Mouse (Mus musculus): ENCODE results near the gene Tbc1d2b. TPM values are rescaled to one million over a fixed set of nuclear protein-coding genes. Genes with fewer than 3 reads are reported as not detected.
A peak's percentile ranks its signal among the peaks of the same experiment; 100 is the strongest.

The Tbc1d2b gene
- polyA plus RNA-seq, 1 experiment, result 16.4 TPM

DNA sequence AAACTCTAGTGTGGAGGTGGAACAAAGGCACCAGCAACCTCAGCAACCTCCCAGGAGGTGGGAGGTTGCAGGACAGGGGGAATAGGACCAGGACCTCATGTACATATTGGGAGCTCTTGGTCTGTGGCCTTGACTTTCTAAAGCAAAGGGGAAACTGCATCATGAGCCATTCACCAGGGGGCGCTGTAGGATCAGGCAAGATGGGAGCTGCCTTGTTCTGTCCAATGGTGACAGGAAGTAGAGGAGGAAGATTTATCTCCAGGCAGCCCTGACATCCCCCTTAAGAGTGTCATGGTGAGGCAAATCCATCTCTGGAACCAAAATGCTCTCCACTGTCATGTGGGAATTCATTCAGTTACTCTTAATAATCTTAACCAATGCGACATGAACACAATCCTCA lies 64.1 kb downstream of the Tbc1d2b start:
- TF ChIP-seq POLR2A (IDR thresholded peaks at IDR 0.05; ENCODE audit: low read depth, low read length) (no peak), CTCF (conservative IDR thresholded peaks at IDR 0.05; ENCODE audit: insufficient read depth, insufficient read length, low read depth, low read length) (peak; percentile 96)
- 47% methylated on average over 2 of the region's 2 CpGs for WGBS
- Histone ChIP-seq H3K4me3 (ENCODE audit: insufficient read depth, low read depth, low read length) (no peak overlapping the region), H3K36me3 (ENCODE audit: control insufficient read depth, insufficient read depth, low read length) (no peaks in the 10 kb centered on the region), H3K27me3 (replicated peaks; ENCODE audit: control insufficient read depth, insufficient read depth, low read length) (no peaks in the 10 kb centered on the region), H3K27ac (ENCODE audit: insufficient read depth, low read depth, low read length) (no peak overlapping the region), H3K4me1 (ENCODE audit: control insufficient read depth, insufficient read depth, low read length) (no peaks in the 10 kb centered on the region)
- peak; percentile 81 for DNase-seq

DNA sequence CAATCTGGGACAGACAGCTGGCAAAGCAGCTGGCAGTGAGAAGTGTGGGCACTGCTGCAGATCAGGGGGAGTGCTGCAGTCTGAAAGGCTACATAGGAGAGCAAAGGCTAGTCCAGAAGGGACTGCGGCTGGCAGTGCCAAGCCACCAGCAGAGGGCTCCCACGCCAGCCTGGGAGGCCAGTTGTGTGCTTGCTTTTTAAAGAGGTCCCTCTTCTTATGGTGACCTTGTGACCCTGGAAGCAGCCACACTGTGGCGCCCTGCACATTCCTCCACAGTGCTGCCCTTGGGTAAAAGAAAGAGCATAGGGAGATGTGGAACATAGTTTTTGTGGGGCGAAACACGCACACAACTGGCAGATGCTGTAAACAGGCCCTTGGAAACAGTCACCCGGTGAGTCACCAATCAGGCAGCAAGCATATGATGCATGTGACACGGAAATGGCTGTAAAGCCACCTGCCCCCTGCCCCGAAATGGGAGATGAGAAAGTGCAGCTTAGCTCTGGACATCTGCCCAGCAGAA lies 66.1 kb downstream of the Tbc1d2b start:
- Histone ChIP-seq H3K4me3 (ENCODE audit: insufficient read depth, low read depth, low read length) (no peak overlapping the region), H3K27ac (ENCODE audit: insufficient read depth, low read depth, low read length) (no peak overlapping the region), H3K36me3 (ENCODE audit: control insufficient read depth, insufficient read depth, low read length) (no peaks in the 10 kb centered on the region), H3K4me1 (ENCODE audit: control insufficient read depth, insufficient read depth, low read length) (no peaks in the 10 kb centered on the region), H3K27me3 (replicated peaks; ENCODE audit: control insufficient read depth, insufficient read depth, low read length) (no peaks in the 10 kb centered on the region)
- DNase-seq, result no peak
- no peak for TF ChIP-seq POLR2A (IDR thresholded peaks at IDR 0.05; ENCODE audit: low read depth, low read length)
- peak; percentile 30; the same call in 1 of the 2 replicates for TF ChIP-seq CTCF (conservative IDR thresholded peaks at IDR 0.05; ENCODE audit: insufficient read depth, insufficient read length, low read depth, low read length)
- 67% methylated on average over 8 of the region's 8 CpGs for WGBS

DNA sequence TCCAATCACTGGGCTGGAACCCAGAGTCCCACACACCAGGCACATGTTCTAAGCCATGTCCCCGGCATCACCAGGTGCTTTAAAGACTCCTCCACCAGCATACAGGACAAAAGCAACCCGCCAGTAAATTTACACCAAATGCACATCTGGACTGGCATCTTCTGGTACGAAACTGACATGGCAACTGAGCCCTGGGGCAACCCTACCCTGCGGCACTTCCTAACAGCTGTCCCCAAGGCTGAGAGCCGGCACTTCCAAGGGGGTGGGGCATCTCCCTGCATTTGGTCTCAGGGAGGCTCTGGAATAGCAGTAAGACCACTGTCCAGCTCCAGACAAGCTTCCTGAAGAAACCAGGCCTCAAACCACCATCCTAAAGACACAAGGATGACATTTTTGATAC lies 67.4 kb downstream of the Tbc1d2b start:
- H3K4me3 ChIP-seq (ENCODE audit: insufficient read depth, low read depth, low read length), result no peak overlapping the region
- no peak overlapping the region for H3K27ac ChIP-seq (ENCODE audit: insufficient read depth, low read depth, low read length)
- no peaks in the 10 kb centered on the region for H3K27me3 ChIP-seq (replicated peaks; ENCODE audit: control insufficient read depth, insufficient read depth, low read length)
- no peak for DNase-seq
- H3K36me3 ChIP-seq (ENCODE audit: control insufficient read depth, insufficient read depth, low read length), result no peaks in the 10 kb centered on the region
- WGBS, result 79% methylated on average over 5 of the region's 5 CpGs
- 0 out of 2 replicates have a peak, but pooled peaks cover 4% of the 10 kb centered on the region for H3K4me1 ChIP-seq (ENCODE audit: control insufficient read depth, insufficient read depth, low read length)
- TF ChIP-seq CTCF (conservative IDR thresholded peaks at IDR 0.05; ENCODE audit: insufficient read depth, insufficient read length, low read depth, low read length), result no peak
- TF ChIP-seq POLR2A (IDR thresholded peaks at IDR 0.05; ENCODE audit: low read depth, low read length), result no peak

DNA sequence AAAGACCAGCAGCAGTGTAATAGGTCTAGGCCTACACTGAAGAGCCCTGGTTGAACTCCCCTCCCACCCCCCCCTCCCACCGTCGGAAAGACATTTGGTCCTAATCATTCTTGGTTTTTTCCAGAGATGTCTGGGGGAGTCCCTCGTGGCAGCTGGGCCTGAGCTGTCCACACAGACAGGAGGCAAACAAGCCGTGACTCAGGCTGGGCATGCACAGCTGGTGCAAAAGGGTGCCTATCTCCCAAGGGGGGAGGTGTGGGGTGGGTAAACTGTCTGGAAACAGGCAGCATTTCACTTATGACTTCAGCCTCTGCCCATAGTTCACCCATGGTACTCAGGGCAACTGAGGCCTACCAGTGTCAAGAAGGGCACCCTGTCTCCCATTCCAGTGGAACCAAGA lies 69.1 kb downstream of the Tbc1d2b start:
- Histone ChIP-seq H3K27ac (ENCODE audit: insufficient read depth, low read depth, low read length) (no peak overlapping the region), H3K36me3 (ENCODE audit: control insufficient read depth, insufficient read depth, low read length) (no peaks in the 10 kb centered on the region), H3K4me3 (ENCODE audit: insufficient read depth, low read depth, low read length) (no peak overlapping the region), H3K4me1 (ENCODE audit: control insufficient read depth, insufficient read depth, low read length) (0 out of 2 replicates have a peak, but pooled peaks cover 4% of the 10 kb centered on the region), H3K27me3 (replicated peaks; ENCODE audit: control insufficient read depth, insufficient read depth, low read length) (no peaks in the 10 kb centered on the region)
- TF ChIP-seq POLR2A (IDR thresholded peaks at IDR 0.05; ENCODE audit: low read depth, low read length) (no peak), CTCF (conservative IDR thresholded peaks at IDR 0.05; ENCODE audit: insufficient read depth, insufficient read length, low read depth, low read length) (no peak)
- no peak for DNase-seq
- WGBS, result 39% methylated on average over 4 of the region's 4 CpGs

DNA sequence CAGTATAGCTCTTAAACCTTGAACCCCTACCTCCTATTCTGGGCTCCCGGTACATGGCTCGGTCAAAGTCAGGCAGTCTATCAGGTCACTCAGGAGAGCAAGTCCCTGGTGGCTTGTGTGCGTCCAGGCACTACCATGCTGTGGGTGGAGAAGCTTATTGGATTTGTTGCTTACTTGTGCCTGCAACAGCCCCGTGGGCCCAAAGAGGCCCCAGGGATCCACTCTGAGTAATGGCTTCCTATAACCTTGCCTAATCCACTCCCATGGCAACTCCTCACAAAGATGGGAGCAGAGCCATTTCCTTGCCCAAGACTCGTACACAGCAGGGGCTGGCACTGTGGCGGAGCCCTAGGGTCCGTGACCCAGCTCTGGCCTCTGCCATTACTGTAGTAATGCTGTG lies 69.5 kb downstream of the Tbc1d2b start:
- TF ChIP-seq POLR2A (IDR thresholded peaks at IDR 0.05; ENCODE audit: low read depth, low read length) (no peak), CTCF (conservative IDR thresholded peaks at IDR 0.05; ENCODE audit: insufficient read depth, insufficient read length, low read depth, low read length) (no peak)
- H3K4me3 ChIP-seq (ENCODE audit: insufficient read depth, low read depth, low read length), result no peak overlapping the region
- H3K4me1 ChIP-seq (ENCODE audit: control insufficient read depth, insufficient read depth, low read length), result 0 out of 2 replicates have a peak, but pooled peaks cover 4% of the 10 kb centered on the region
- no peak overlapping the region for H3K27ac ChIP-seq (ENCODE audit: insufficient read depth, low read depth, low read length)
- WGBS, result 73% methylated on average over 7 of the region's 7 CpGs
- no peaks in the 10 kb centered on the region for H3K36me3 ChIP-seq (ENCODE audit: control insufficient read depth, insufficient read depth, low read length)
- peak; percentile 15 for DNase-seq
- H3K27me3 ChIP-seq (replicated peaks; ENCODE audit: control insufficient read depth, insufficient read depth, low read length), result no peaks in the 10 kb centered on the region

DNA sequence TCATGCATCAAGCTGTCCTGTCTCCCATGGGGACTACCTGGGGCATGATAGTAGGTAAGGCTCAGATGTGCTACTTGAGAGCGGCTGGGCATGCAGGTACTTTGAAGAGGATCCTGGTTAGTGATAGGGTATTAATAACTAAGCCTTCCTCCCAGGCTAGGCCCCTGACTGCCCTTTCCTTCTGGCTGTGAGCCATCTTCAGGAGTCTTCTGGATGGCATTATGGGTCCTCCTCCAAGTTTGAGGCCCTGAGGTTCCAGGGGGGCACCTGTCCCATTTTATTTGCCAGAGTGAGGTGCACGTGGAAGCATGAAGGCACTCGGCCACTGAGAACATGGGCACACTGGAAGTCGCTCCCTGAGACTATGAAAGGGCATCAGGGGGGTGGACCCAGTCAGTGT lies 70.1 kb downstream of the Tbc1d2b start:
- Histone ChIP-seq H3K27me3 (replicated peaks; ENCODE audit: control insufficient read depth, insufficient read depth, low read length) (no peaks in the 10 kb centered on the region), H3K27ac (ENCODE audit: insufficient read depth, low read depth, low read length) (no peak overlapping the region), H3K36me3 (ENCODE audit: control insufficient read depth, insufficient read depth, low read length) (no peaks in the 10 kb centered on the region), H3K4me1 (ENCODE audit: control insufficient read depth, insufficient read depth, low read length) (0 out of 2 replicates have a peak, but pooled peaks cover 4% of the 10 kb centered on the region), H3K4me3 (ENCODE audit: insufficient read depth, low read depth, low read length) (no peak overlapping the region)
- TF ChIP-seq CTCF (conservative IDR thresholded peaks at IDR 0.05; ENCODE audit: insufficient read depth, insufficient read length, low read depth, low read length) (no peak), POLR2A (IDR thresholded peaks at IDR 0.05; ENCODE audit: low read depth, low read length) (no peak)
- WGBS, result 90% methylated on average over 4 of the region's 4 CpGs
- no peak for DNase-seq

DNA sequence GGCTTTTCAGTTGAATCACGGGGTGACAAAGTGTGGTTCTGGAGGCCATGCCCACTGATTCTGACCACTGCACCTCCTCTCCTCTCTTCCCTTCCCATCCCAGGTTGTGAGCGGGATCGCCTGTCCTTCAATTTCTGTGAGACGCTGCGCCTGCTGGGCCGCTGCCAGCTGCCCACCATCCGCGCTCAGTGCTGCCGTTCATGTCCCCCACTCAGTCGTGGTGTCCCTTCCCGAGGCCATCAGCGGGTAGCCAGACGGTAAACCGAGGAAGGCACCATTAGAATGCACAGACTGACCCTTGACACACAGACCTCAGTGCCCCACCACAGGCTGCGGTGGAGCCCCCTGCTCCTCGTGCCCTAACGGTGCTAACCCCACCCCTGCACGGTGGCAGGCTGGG lies 71.0 kb downstream of the Tbc1d2b start:
- 95% methylated on average over 18 of the region's 18 CpGs for WGBS
- Histone ChIP-seq H3K4me3 (ENCODE audit: insufficient read depth, low read depth, low read length) (no peak overlapping the region), H3K36me3 (ENCODE audit: control insufficient read depth, insufficient read depth, low read length) (no peaks in the 10 kb centered on the region), H3K4me1 (ENCODE audit: control insufficient read depth, insufficient read depth, low read length) (0 out of 2 replicates have a peak, but pooled peaks cover 4% of the 10 kb centered on the region), H3K27me3 (replicated peaks; ENCODE audit: control insufficient read depth, insufficient read depth, low read length) (no peaks in the 10 kb centered on the region), H3K27ac (ENCODE audit: insufficient read depth, low read depth, low read length) (no peak overlapping the region)
- no peak for DNase-seq
- TF ChIP-seq POLR2A (IDR thresholded peaks at IDR 0.05; ENCODE audit: low read depth, low read length), result no peak

Data from kidney, adult 2 months (tissue).